Mouse (Mus musculus): ENCODE data around the gene Gm20388. TPM values are rescaled to one million over a fixed set of nuclear protein-coding genes. Genes with fewer than 3 reads are reported as not detected.

The Gm20388 gene
- total RNA-seq, 2 experiments from 2014 or later: 10.3 to 10.6 TPM

DNA sequence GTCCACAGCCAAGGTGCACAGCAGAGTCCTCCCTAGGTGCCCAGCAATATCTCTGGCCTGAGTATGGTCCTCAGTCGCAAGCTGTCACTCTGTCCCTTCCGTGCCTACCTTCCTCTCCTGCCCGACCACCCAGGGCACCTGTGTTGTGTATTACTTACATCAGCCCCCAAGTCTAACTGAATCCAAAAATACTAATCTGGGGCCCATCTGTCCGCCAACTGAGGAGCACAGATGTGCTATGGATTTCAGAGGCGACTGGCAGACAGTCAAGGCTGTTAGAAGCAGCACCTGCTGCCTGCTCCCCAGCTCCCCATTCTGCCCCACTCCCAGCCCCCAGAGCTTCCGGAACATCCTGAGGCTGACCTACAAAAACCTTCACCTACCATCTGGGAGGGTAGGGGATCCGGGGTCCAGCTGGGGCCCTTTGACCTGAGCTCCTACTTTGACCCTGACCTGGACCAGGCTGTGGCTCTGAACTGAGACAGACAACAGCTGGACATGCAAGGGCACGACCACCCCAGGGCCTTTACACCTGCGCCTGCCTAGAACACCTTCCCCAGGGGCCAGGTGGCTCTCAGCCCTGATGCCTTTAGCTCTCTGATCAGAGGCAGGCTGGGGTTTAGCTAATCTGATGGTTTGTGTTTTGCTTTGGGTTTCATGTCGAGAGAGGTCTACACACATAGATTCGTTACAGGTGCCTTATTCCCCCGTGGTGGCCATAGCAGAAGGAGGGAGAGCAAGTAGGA lies 2801.9 kb downstream of the Gm20388 start:
- no peak for DNase-seq (ENCODE audit: low spot score in 2 of 2)
- intact Hi-C loops (cut with DNase I): no loop called here

GRCm38 (mm10) chr8:122713157-122713518 lies 2802.5 kb downstream of the Gm20388 start:
- intact Hi-C loops (cut with DNase I): no loop called here
- no peak for DNase-seq (ENCODE audit: low spot score in 2 of 2)

GRCm38 (mm10) chr8:122716566-122716965 lies 2805.9 kb downstream of the Gm20388 start:
- DNase-seq (ENCODE audit: low spot score in 2 of 2): no peak
- intact Hi-C loops (cut with DNase I): no loop called here

DNA sequence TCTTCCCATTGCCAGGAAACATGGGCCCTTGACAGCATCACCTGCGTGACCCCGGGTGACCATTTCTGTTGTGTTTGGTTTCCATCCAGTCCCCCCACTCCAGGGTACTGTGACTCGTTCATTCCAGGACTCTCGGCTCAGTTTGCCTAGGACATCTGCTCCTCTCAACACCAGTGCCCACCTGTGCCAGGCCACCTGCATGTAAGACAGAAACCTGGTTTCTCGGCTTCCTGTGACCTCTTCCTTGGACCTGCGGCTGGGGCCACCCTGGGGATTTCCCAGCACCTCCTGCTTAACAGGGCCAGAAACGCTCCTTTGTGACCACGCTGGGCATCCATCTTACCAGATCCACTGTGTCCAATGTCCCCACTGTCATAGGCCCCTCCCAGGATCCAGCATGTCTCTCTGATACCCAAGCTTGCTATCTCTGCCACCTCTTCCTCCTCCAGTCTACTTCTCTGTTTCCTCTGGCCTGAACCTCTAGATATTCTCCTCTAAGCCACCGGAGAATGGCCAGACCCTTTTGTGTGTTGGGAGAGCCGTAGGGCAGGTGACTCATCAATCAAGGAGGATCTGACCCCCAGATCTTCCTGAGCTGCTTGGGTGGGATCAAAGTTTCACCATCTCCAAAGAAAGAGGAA lies 2807.3 kb downstream of the Gm20388 start:
- no peak for DNase-seq (ENCODE audit: low spot score in 2 of 2)
- intact Hi-C loops (cut with DNase I): no loop called here

DNA sequence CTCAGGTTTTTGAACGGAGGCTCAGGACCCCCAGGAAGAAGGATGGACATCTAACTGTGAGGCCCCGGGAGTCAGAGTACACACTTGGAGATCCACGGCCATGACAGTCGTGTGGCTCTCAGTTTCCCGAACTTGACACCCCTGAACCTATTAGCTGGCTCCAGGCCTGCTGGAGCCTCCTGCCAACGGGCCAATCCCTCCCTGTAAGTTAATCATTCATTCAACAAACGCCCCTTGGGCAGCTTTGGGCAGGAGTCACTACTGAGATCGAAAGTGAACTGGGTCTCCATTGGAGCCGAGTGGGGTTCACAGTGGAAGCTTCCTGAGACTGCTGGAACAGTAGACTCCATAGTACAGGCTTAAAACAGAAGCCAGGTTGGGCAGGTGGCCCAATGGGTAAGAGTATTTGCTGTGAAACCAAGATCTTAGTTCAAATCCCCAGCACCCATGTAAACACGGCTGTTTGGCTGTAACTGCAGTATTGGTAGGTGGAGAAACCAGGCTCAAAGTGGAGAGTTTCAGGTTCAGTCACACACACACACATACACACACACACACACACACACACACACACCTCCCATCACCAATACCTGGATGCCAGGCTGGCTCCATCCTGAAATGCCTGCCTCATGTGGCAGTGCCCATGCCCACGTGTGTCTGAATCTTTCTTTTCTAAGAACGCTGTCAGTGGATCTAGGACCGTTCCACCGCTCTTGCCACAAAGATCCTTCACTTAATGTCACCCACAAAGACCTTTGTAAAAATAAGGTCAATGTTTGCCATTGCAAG lies 2808.3 kb downstream of the Gm20388 start:
- intact Hi-C loops (cut with DNase I): no loop called here
- DNase-seq (ENCODE audit: low spot score in 2 of 2): no peak

DNA sequence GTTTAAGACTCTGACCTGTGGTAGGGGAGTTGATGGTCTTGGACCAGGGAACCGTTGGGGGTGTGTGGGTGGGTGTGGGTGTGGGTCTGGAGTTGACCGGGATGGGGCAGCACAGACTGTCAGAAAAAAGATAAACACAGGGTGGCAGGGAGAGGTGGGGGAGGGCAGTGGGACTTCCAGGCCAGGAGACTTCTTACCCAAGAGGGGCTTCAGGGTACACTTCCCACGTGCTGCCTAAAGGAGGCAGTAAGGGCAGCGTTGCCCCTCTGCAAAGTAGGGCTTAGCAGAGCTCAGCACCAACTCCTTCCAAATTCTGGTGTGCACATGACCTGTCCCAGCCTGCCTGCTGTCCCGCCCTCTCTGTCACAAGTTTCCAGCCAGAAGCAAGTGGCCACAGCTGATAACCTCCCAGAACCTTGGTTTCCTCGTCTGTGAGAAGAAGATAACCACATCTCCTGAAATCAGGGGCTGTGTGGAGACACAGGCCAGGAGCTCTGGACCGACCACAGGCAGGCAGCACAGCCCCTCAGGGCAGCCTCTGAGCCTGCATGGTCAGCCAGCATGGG lies 2808.9 kb downstream of the Gm20388 start:
- no peak for DNase-seq (ENCODE audit: low spot score in 2 of 2)
- intact Hi-C loops (cut with DNase I): no loop called here

GRCm38 (mm10) chr8:122720070-122720729 lies 2809.6 kb downstream of the Gm20388 start:
- peak in 1 of 2 experiments; percentile 29 for DNase-seq (ENCODE audit: low spot score in 2 of 2)
- intact Hi-C loops (cut with DNase I): no loop called here

GRCm38 (mm10) chr8:122720811-122721640 lies 2810.4 kb downstream of the Gm20388 start:
- intact Hi-C loops (cut with DNase I): no loop called here
- no peak for DNase-seq (ENCODE audit: low spot score in 2 of 2)

- intact Hi-C loops (cut with DNase I): no loop called here
- no peak for DNase-seq (ENCODE audit: low spot score in 2 of 2)
These were observed 2814.5 kb downstream of the Gm20388 start for GRCm38 (mm10) chr8:122725187-122725586.

DNA sequence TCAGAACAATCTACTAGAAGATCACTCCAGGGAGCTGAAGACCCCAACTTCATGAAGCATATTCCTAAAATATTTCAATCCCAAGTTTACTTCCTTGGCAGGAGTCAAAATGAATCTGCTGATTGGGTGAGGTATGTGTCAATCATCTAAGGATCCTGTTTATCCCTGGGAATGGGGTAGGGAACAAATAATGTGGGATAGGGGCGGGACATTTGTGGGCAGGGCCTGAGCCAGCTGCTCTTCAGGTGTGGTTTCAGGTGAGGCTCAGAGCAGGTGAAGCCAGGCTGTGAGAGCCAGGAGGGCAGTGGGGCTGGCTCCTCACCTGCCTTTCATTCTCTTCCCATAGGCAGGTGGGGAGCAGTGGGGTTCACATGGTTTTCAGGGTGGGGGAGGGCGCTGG lies 2816.1 kb downstream of the Gm20388 start:
- intact Hi-C loops (cut with DNase I): no loop called here
- no peak for DNase-seq (ENCODE audit: low spot score in 2 of 2)

DNA sequence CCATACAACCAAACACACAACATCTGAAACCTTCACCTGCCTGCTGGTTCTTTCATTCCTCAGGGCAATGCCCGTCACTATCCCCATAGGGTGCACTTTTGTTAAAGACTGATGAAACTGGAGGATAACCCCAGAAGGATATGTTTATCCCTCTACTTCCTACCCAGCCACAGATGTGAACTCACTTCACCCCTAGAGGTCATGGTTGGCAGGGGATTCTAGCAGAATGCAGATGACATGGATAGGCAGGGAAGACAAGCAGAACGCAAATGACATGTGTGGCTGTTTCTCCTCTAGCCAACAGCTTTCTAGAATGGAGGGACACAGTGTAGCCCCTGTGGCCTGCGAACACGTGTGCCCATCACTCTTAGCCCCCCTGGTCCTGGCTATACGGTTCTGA lies 2816.8 kb downstream of the Gm20388 start:
- DNase-seq (ENCODE audit: low spot score in 2 of 2): no peak
- intact Hi-C loops (cut with DNase I): no loop called here

- intact Hi-C loops (cut with DNase I): no loop called here
- no peak for DNase-seq (ENCODE audit: low spot score in 2 of 2)
These were observed 2818.0 kb downstream of the Gm20388 start for GRCm38 (mm10) chr8:122728630-122729029.

DNA sequence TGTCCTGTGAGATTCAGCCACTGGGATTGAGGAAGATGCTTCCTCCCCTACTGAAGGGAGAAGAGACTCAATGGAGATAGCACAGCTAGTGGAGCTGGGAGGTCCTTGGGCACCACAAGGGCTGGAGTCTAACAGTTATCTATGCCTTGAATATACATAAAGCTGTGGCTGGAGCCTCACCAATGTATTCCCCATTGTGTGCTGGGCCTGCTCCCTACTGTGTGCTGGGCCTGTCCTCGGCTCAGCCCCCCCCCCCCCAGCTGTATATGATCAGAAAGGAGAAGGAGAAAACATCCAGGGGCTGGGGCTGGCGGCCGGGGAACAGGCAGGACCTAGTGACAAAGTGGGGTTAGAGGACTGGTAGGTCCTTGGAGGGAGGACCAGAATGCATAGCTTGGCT lies 2824.5 kb downstream of the Gm20388 start:
- no peak for DNase-seq (ENCODE audit: low spot score in 2 of 2)

DNA sequence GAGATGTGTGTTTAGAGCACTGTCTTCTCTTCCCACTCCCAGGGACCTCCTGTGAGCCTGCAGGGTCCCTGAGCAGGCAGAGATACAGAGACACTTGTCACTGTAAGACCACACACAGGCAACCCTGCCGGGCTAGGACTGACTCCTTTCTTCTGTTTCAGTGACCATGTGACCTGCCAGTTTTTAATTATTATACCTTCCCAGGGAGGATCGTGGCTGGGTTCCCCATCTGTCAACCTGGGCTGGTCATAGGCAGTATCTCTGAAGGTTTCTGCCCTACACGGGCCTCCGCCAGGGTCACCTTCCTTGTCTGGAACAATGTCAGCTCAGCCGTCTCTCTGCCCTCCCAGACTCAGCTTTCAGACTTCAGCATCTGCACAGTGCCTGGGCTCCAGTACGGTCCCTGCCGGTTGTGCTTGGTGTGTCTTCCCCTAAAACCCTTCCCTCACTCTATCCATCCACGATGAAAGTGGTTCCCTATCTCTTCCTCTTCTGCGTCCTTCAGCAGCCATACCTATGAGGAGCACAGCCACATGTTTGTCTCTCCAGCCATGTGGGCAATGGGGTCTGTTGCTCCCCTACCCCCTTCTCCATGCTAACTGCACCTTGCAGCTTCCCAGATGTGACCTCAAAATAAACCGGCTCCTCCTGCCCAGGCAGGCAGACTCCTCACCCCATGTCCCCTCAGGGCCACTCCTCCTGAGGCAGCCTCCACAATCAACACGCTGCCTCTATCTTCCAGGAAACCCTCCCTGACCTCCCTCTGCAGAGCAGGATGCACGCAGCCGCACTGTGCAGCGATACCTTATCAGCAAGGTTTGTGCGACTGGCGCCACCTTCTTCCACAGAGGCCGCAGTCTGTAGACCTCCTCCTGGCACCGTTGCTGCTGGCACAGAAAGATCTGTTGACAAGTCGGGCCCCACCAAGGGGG lies 2825.2 kb downstream of the Gm20388 start:
- intact Hi-C loops (cut with DNase I): no loop called here
- DNase-seq (ENCODE audit: low spot score in 2 of 2): no peak

More for the DNA sequence above, 2824.5 kb downstream of the Gm20388 start:
- intact Hi-C loops (cut with DNase I): no loop called here

GRCm38 (mm10) chr8:122736623-122737022 lies 2826.0 kb downstream of the Gm20388 start:
- intact Hi-C loops (cut with DNase I): no loop called here
- DNase-seq (ENCODE audit: low spot score in 2 of 2): no peak

DNA sequence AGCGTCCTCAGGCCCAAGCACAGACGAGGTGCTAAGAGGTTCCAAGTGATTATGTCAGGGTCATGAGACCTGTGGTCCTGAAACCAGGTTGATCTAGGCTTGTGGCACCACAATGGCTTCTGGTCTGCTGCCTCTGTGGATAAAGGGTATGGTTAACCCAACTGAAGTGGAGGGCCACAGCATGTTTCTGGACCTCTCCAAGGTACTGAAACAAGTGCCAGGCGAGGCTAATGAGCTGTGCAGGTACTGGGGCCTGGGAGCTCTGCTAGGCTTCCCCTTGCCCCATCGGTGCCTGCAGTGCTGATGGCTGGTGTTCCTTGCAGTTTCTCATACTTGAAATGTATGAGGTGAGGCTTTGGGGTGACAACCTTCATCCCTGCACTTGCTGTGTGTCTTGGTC lies 2826.4 kb downstream of the Gm20388 start:
- no peak for DNase-seq (ENCODE audit: low spot score in 2 of 2)
- intact Hi-C loops (cut with DNase I): no loop called here

DNA sequence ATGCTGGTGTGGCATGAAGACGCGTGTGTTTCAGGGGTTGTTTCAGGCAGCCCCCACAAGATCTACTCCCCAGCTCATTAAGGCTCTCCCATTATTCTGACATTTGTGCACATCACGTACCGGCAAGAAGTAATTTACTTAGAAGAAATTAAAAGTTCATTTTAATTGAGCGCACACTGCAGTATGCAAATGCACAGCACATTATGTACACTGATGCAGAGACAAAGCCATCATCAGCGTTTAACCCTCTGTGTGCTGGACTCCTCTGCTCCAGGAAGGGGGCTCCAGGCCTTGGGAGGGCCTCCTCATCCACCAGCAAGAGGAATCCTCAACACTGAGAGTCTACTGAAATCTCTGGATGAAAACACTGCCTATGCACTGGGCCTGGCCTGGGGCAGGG lies 2827.2 kb downstream of the Gm20388 start:
- DNase-seq (ENCODE audit: low spot score in 2 of 2): no peak
- intact Hi-C loops (cut with DNase I): no loop called here

- intact Hi-C loops (cut with DNase I): no loop called here
- no peak for DNase-seq (ENCODE audit: low spot score in 2 of 2)
These were observed 2828.6 kb downstream of the Gm20388 start for GRCm38 (mm10) chr8:122739102-122739725.
